Mouse (Mus musculus): Measurements from ENCODE around the gene Spata5. TPM values are rescaled to one million over a fixed set of nuclear protein-coding genes. Genes with fewer than 3 reads are reported as not detected.

The Spata5 gene
- total and polyA plus RNA-seq, 3 experiments = 33.5 to 67.6 TPM; not detected in 1

DNA sequence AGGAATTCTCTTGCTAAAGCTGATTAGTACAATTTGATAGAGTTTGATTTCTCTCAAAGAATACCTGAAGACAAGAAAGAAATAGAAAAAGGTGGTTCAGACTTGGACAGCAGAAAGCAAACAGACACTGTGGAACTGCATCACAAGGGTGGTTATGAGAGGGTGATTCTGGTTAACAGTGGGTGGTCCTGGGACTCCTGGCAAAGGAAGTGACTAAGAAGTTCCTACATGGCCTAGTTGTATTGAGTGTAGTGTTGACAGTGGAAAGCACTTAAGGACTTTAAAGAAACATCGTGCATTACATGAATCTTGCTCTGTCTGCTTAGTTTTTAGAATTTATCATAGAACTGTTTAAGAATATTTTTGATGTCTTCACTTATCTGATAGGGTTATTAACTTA lies 36.3 kb downstream of the Spata5 start:
- TF ChIP-seq CTCF (IDR thresholded peaks at IDR 0.05 in 2 of 3, conservative IDR thresholded peaks at IDR 0.05 in 1 of 3; ENCODE audit: control insufficient read depth in 1 of 3, insufficient read depth in 1 of 3, low read depth in 2 of 3, low read length in 3 of 3, poor library complexity in 1 of 3, severe bottlenecking in 1 of 3) = no peak
- TF ChIP-seq TAL1 (IDR thresholded peaks at IDR 0.05; ENCODE audit: low read length) = no peak
- no peak for TF ChIP-seq BHLHE40 (IDR thresholded peaks at IDR 0.05; ENCODE audit: borderline replicate concordance, low read depth, low read length)
- TF ChIP-seq KAT2A (conservative IDR thresholded peaks at IDR 0.05; ENCODE audit: low read depth, low read length) = no peak
- no peak for TF ChIP-seq MAX (IDR thresholded peaks at IDR 0.05; ENCODE audit: low read length)
- TF ChIP-seq MAZ (IDR thresholded peaks at IDR 0.05; ENCODE audit: low read depth, low read length) = no peak
- no peak for TF ChIP-seq SMC3 (IDR thresholded peaks at IDR 0.05; ENCODE audit: low read depth, low read length)
- TF ChIP-seq GATA1 (IDR thresholded peaks at IDR 0.05; ENCODE audit: low read depth, low read length) = no peak
- no peak for TF ChIP-seq USF1 (IDR thresholded peaks at IDR 0.05; ENCODE audit: low read depth, low read length)
- no peak for TF ChIP-seq ELF1 (IDR thresholded peaks at IDR 0.05; ENCODE audit: low read depth, low read length)
- TF ChIP-seq POLR2AphosphoS5 (IDR thresholded peaks at IDR 0.05; ENCODE audit: borderline replicate concordance, low read depth, low read length) = no peak
- TF ChIP-seq TBP (IDR thresholded peaks at IDR 0.05; ENCODE audit: low read depth, low read length) = no peak
- no peak for TF ChIP-seq TCF12 (IDR thresholded peaks at IDR 0.05; ENCODE audit: low read depth, low read length)
- TF ChIP-seq POLR2A (IDR thresholded peaks at IDR 0.05; ENCODE audit: control insufficient read depth in 1 of 2, insufficient read depth in 1 of 2, low read depth in 1 of 2, low read length in 2 of 2, poor library complexity in 1 of 2) = no peak
- TF ChIP-seq NELFE (IDR thresholded peaks at IDR 0.05; ENCODE audit: low read depth, low read length) = no peak
- TF ChIP-seq JUND (IDR thresholded peaks at IDR 0.05; ENCODE audit: low read depth, low read length) = no peak
- TF ChIP-seq MEF2A (IDR thresholded peaks at IDR 0.05; ENCODE audit: extremely low read depth, insufficient replicate concordance, low read depth, low read length, poor library complexity, severe bottlenecking) = no peak
- no peak overlapping the region for H3K9ac ChIP-seq (ENCODE audit: control insufficient read depth, low read depth, low read length, poor library complexity, severe bottlenecking)
- no peak for DNase-seq (ENCODE audit: low read depth, low spot score)

DNA sequence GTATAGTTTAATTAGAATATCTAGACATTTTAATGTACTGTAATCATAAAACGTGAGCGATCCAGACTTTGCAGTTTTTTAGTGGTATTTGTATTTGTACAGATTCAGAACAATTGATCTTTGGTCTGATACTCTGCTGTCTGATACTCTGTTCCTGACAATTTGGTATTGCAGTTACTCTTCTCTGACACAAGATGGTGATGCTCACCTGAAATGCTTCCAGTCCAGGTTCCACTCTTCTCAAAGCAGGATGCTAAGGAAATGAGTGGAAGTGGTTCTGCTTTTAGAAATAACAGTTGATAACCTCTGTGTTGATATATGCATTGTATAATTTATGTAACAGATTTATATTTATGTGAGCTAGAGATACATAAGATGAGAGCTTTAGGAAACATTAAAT lies 48.5 kb downstream of the Spata5 start:
- Histone ChIP-seq H3K4me3 (ENCODE audit: control insufficient read depth in 1 of 2, insufficient read depth in 1 of 2, low read depth in 2 of 2, low read length in 2 of 2) (no peak overlapping the region), H3K9ac (ENCODE audit: control insufficient read depth, low read depth, low read length, poor library complexity, severe bottlenecking) (no peak overlapping the region), H3K27me3 (ENCODE audit: control insufficient read depth in 1 of 2, insufficient read depth in 2 of 2, low read length in 2 of 2) (no peaks in the 10 kb centered on the region), H3K4me1 (ENCODE audit: control insufficient read depth in 1 of 2, insufficient read depth in 2 of 2, low read length in 2 of 2) (peaks cover 2 to 4% of the 10 kb centered on the region in 2 experiments; a peak in 2 of 4 replicates), H3K36me3 (ENCODE audit: control insufficient read depth in 1 of 2, insufficient read depth in 2 of 2, low read length in 2 of 2) (peaks cover 8 to 16% of the 10 kb centered on the region in 2 experiments; a peak in 3 of 4 replicates), H3K79me2 (ENCODE audit: control insufficient read depth, insufficient read depth, low read length, poor library complexity) (no peaks in the 10 kb centered on the region), H3K27ac (ENCODE audit: control insufficient read depth, low read depth, low read length) (no peak overlapping the region), H3K9me3 (replicated peaks; ENCODE audit: insufficient read depth, low read length) (no peaks in the 10 kb centered on the region)
- TF ChIP-seq POLR2AphosphoS2 (IDR thresholded peaks at IDR 0.05; ENCODE audit: low read length) = no peak
- TF ChIP-seq POLR2AphosphoS5 (IDR thresholded peaks at IDR 0.05; ENCODE audit: borderline replicate concordance, low read depth, low read length) = no peak
- TF ChIP-seq RCOR1 (IDR thresholded peaks at IDR 0.05; ENCODE audit: low read depth, low read length) = no peak
- peak; percentile 63 for TF ChIP-seq SMC3 (IDR thresholded peaks at IDR 0.05; ENCODE audit: low read depth, low read length)
- TF ChIP-seq GABPA (IDR thresholded peaks at IDR 0.05; ENCODE audit: low read depth, low read length) = no peak
- TF ChIP-seq JUND (IDR thresholded peaks at IDR 0.05; ENCODE audit: low read depth, low read length) = no peak
- peak; percentile 7; the same call in 1 of the 2 replicates for TF ChIP-seq NRF1 (IDR thresholded peaks at IDR 0.05; ENCODE audit: insufficient read depth, low read depth, low read length, poor library complexity, severe bottlenecking)
- peak in 2 of 3 experiments; percentile 28 to 58; a peak in 3 of 6 replicates for TF ChIP-seq CTCF (IDR thresholded peaks at IDR 0.05 in 2 of 3, conservative IDR thresholded peaks at IDR 0.05 in 1 of 3; ENCODE audit: control insufficient read depth in 1 of 3, insufficient read depth in 1 of 3, low read depth in 2 of 3, low read length in 3 of 3, poor library complexity in 1 of 3, severe bottlenecking in 1 of 3)
- TF ChIP-seq ZC3H11A (IDR thresholded peaks at IDR 0.05; ENCODE audit: low read depth, low read length) = peak; percentile 42
- TF ChIP-seq ELF1 (IDR thresholded peaks at IDR 0.05; ENCODE audit: low read depth, low read length) = no peak
- no peak for TF ChIP-seq MEF2A (IDR thresholded peaks at IDR 0.05; ENCODE audit: extremely low read depth, insufficient replicate concordance, low read depth, low read length, poor library complexity, severe bottlenecking)
- no peak for TF ChIP-seq NELFE (IDR thresholded peaks at IDR 0.05; ENCODE audit: low read depth, low read length)
- TF ChIP-seq RAD21 (IDR thresholded peaks at IDR 0.05; ENCODE audit: low read depth, low read length) = peak; percentile 63
- no peak for TF ChIP-seq BHLHE40 (IDR thresholded peaks at IDR 0.05; ENCODE audit: borderline replicate concordance, low read depth, low read length)
- TF ChIP-seq ZNF384 (IDR thresholded peaks at IDR 0.05; ENCODE audit: low read depth, low read length) = no peak
- no peak for TF ChIP-seq ZKSCAN1 (IDR thresholded peaks at IDR 0.05; ENCODE audit: low read depth, low read length)
- DNase-seq (ENCODE audit: low read depth, low spot score) = peak; percentile 48

More for the DNA sequence above, 36.3 kb downstream of the Spata5 start:
- Histone ChIP-seq H3K27ac (ENCODE audit: control insufficient read depth, low read depth, low read length) (no peak overlapping the region), H3K4me3 (ENCODE audit: control insufficient read depth in 1 of 2, insufficient read depth in 1 of 2, low read depth in 2 of 2, low read length in 2 of 2) (no peak overlapping the region), H3K27me3 (ENCODE audit: control insufficient read depth in 1 of 2, insufficient read depth in 2 of 2, low read length in 2 of 2) (no peaks in the 10 kb centered on the region), H3K9me3 (replicated peaks; ENCODE audit: insufficient read depth, low read length) (no peaks in the 10 kb centered on the region), H3K79me2 (ENCODE audit: control insufficient read depth, insufficient read depth, low read length, poor library complexity) (no peaks in the 10 kb centered on the region), H3K36me3 (ENCODE audit: control insufficient read depth in 1 of 2, insufficient read depth in 2 of 2, low read length in 2 of 2) (peaks cover 2 to 27% of the 10 kb centered on the region in 2 experiments), H3K4me1 (ENCODE audit: control insufficient read depth in 1 of 2, insufficient read depth in 2 of 2, low read length in 2 of 2) (no peaks in the 10 kb centered on the region)

Data from MEL (cell line).